Mouse (Mus musculus): Measurements from ENCODE around the gene Zfhx3.

Zfhx3 gene

DNA sequence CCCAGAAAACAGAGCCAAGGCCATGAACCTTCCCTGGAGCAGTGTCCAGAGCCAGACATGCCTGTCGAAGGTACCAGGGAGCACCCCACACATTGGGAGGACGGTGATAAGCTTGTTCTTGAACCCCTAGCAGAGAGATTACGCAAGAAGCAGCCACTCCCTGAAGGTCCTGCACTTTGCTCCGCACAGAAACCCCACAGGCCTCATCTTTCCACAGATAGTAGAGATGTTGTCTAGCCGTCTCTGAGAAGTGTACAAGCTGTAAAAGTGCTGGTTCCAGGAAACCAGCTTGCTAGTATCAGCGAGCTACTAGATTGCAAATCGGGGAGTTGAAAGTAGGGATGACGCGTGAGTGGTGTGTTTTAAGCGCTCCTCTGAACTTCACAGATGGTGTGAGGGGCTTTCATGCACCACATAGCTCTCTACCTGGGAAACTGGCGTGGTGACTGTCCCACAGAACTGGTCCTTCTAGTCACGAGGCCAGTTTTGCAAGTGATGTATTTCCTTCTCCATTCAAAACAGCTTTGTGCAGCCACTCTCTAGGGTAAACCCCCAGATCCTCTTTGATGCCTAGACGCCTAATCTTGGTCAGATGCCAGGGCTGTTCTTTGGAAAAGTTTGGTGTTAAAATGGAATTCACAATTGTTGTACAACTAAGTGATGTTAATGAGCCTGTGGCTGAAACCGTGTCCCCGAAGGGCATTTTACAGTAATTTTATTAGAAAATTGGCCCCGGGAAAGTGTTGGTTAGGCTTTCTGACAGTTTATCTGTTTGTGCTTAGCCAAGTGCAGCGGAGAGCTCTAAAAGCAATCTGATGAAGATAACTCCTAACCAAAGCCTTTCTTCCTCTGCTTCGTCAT, 993.6 kb downstream of the Zfhx3 start:
- DNase-seq (ENCODE audit: low spot score): no peak

DNA sequence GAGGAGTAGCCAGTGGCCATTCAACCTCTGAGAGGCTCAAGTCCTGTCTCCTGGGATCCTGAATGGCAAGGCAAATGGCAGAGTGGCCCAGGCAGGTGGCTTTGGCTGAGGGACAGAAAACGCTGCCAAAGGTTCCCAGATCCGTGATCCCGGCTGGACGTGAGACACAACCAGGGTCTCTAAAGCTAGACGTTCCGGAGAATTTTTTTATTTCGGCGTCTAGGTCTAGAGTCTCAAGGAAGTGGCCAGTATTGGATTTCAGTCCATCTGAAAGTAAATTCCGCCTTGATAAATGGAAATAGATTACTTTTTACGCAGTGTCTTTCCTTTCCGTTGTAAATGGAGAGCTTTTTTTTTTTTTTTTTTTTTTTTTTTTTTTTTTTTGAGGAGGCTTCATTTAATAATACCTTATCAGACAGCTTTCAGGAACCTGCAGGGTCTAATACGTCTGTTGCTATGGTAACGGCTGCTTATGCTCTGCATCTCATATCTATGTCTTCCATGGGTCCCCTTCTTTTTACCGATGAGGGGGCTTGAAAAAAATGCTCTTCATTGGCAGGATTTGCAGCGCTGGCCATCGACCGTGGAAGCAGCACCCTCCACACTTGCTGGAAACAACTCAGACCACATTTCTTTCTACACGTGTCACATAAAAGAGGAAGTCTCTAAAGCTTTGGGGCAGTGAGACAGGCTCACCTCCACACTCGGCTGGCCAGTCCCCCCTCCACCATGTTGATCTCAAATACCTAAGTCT, 994.4 kb downstream of the Zfhx3 start:
- DNase-seq (ENCODE audit: low spot score): no peak

DNA sequence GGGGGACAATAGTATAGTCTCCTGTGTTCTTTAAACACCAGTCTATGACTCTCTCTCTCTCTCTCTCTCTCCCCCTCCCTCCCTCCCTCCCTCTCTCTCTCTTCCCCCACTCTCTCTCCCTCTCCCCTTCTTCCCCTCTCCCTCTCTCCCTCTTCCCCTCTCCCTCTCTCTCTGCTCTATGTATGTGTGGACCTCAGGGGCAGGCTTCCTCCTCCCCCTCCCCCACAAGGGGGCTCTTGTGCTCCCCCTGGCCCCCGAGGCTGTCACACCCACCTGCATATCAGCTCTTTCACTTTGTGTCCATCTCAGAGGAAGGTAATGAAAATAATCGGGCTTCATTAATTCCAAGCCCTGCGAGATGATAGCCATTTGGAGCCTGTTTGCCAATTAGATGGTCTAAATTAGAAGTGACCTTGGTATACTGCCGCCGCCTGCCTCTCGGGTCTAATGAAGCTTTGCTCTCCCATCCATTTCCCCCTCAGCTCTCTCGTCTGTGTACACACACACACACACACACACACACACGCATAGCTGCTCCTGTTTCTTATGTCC, 995.5 kb downstream of the Zfhx3 start:
- no peak for DNase-seq (ENCODE audit: low spot score)

DNA sequence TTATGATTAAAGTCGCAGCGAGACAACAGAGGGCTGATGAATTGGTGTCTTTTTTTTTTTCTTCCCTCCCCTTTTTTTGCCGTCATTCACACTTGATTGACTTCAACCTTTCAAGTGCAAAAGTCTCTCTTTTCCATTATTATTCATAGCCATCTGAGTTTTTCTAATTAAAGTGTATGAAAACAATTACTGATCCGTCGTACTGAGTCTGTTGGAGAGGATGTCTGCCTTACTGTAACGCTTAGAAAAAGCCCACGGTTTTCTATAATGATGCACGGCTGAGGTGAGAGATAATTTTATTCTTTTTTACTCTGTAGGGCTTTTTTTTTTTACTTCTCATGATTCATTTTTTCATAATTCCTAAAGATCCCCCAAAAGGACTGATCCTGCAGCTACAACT, 1000.2 kb downstream of the Zfhx3 start:
- no peak for DNase-seq (ENCODE audit: low spot score)

DNA sequence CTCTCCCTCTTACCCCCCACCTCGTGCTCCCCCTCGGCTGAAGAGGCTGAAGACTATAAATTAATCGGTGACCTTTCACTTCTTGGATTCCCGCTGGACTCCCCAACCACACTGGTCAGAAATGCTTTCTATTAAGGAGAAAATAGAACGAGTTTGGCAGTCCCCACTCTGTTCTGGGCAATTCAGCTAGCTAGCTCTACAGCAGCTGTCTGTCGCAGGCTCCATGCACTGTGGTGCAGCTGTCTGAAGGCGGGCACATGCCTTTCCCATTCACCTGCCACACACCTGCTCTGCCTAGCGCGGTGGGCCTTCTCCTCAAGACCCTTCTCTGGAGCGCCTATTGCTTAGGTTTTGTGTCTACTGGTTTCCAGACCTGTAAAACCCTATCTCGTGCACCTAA, 1000.7 kb downstream of the Zfhx3 start:
- no peak for DNase-seq (ENCODE audit: low spot score)

DNA sequence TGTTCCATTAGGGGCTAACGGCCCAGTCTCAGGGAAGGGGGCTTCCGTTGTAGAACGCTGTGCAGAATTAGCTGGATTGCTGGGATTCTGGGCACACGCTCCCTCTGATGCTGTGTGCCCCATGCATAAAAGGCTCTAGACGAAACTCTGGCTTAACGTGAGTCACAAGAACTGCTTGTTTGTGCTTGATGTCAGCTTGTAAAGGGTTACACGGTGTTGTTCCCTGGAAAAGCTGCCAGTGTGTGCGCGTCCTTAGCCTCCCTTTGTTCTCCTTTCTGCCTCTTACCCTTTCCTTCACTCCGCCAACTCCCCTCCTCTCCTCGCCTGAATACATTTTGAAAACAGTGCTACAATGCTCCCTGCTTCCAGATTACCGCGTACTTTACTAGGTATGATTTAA, 1001.9 kb downstream of the Zfhx3 start:
- DNase-seq (ENCODE audit: low spot score): peak; percentile 18

DNA sequence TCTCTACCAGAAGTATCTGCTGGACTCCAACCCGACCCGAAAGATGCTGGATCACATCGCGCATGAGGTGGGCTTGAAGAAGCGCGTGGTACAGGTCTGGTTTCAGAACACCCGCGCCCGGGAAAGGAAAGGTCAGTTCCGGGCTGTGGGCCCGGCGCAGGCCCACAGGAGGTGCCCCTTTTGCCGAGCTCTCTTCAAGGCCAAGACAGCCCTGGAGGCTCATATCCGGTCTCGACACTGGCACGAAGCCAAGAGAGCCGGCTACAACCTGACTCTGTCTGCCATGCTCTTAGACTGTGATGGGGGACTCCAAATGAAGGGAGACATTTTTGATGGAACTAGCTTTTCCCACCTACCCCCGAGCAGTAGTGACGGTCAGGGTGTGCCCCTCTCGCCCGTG, 1007.9 kb downstream of the Zfhx3 start:
- no peak for DNase-seq (ENCODE audit: low spot score)

DNA sequence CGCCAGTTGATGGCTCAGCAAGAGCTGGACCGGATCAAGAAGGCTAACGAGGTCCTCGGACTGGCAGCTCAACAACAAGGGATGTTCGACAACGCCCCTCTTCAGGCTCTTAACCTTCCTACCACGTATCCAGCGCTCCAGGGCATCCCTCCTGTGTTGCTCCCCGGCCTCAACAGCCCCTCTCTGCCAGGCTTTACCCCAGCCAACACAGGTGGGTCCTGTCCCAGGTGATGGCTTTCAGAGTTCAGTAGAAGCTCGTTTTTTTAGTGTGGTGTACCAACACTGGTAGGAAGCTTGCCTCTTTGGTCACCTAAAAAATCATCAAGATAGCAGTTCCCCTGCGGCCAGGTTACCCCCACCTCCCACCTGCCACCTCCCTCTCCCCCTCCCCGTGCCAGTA, 1009.1 kb downstream of the Zfhx3 start:
- DNase-seq (ENCODE audit: low spot score): no peak

DNA sequence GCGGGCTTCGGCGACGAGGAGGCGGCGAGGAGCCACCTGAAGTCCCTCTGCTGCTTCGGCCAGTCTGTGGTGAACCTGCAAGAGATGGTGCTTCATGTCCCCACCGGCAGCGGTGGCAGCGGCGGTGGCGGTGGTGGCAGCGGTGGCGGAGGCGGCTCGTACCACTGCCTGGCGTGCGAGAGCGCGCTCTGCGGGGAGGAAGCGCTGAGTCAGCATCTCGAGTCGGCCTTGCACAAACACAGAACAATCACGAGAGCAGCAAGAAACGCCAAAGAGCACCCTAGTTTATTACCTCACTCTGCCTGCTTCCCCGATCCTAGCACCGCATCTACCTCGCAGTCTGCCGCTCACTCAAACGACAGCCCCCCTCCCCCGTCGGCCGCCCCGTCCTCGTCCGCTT, 1014.0 kb downstream of the Zfhx3 start:
- DNase-seq (ENCODE audit: low spot score): peak; percentile 39

DNA sequence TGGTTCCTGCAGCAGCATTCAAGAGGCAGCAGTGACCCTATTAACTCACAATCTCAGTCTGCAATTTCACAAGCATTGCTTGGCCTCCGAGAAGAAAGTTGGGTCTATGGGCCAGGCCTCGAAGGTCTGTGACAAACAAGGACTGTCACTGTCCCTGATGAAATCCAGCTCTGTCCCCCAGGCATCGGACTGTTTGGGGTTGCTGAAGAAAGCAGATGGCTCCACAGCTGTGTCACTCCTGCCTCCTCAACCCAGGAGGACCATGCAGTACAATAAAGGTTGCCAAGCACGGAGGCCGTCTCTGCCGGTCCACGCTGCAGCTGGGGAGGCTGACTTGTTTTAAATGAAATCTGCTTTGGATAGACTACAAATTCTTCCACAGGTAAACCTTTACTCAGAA, 1020.1 kb downstream of the Zfhx3 start:
- peak; percentile 13 for DNase-seq (ENCODE audit: low spot score)

DNA sequence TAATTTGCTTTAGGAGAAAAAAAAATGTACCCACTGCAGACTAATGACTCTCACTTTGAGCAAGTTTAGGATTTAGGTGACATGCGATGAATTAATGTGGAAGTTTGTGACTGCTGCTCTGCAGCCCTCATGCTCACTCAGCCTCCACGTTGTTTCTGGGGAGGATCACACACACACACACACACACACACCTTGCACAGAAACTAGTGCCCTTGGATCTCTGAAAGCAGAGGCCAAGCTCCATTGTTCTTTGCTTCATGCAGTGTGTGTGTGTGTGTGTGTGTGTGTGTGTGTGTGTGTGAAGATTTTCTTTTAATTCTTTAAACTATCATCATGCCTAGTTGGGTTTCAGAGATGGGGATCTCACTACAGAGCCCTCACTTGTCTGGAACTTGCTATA, 1020.7 kb downstream of the Zfhx3 start:
- no peak for DNase-seq (ENCODE audit: low spot score)

DNA sequence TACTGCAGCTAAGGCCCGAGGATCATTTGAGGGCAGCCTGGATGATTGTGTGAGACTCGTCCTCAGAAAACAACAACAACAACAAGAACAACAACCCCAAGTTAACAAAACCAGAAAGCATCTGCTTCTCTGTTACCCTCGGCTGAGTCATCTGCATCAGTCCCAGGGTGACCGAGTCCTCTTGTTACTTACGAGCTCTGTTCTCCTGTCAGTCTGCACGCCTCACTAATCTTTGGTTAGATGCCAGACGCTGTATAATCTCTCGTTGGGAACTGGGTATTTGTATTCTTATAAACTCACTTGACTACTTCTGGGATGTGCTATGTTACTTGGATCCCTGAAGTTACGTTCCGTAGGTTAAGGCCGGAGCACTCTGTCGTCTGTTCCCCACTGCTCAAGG, 1023.6 kb downstream of the Zfhx3 start:
- no peak for DNase-seq (ENCODE audit: low spot score)

DNA sequence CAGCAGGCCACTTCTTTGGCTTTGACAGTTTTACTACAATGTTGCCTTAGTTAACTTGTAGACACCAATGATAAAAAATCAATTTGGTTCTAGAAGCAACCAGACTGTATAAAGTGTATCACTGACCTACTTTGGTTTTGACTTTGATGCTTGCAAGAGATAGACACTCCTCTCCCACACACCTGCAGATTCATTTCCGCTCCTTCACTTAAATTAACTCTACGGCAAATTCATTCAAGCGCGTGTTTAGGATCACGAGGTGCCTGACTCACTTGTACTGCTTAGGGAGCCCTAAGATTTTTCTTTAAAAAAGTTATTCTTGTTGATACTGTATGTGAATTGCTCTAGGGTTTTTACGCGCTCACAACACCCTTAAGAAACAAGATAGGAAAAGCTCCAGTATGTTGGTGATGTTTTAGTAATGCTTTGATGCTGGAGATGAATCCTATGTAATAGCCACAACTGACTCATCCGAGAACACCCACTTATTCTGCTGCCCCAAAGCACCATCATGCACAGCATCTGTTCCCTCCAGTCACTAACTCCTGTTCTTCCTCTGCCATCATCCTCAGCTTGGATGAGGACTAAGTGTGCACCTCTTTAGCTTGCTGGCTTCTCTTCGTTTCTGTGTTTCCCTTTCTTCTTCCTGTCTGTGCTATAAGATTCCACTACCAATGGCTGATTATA, 1031.3 kb downstream of the Zfhx3 start:
- DNase-seq (ENCODE audit: low spot score): no peak

DNA sequence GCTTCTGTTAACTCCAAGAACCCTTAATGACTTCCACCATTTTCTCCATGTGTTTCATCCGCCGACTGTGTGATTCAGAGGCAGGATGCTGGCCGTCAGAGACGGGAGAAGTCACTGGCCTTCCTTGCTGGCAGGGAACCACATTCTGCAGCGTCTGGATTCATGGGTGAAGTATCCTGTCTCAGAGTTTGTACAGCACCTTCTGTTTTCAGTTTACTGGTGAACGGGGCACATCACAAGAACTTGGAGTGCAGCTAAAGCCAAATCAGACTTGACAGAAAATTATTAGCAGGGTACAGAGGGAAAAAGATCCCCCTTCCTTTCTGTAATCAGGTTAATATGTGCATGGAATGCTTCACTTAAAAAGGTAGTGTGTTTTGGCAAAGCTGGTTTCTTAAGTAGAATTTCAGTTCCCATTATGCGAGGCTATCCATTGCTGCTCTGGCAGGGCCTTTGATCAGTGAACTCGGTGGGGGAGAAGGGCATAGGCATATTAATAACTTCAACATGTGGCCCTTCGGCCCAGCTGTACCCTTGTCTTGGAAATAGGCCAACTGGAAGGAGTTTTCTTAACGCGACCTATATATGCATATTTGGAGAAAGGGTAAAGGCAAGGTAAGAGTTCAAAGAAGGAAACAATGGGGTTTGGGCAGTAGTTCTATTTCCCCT, 1035.4 kb downstream of the Zfhx3 start:
- DNase-seq (ENCODE audit: low spot score): peak; percentile 56

DNA sequence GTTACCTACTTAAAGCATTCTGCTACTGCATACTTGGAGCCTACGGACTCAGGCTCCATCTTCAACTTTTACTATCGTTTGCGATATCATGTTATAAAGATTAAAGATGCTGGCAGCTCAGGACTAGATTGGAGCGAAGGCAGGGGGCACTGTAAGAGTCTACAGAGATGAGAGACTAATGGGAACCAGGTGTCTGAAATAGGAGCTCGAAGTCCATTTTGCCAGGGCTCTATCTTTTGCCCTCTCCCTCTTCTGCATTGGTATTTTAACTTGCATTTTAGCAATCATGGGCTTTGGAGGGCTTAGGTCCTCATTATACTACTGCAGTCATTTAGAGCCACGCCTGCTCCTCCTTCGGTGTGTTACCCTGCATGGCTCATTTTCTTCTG, 1035.9 kb downstream of the Zfhx3 start:
- peak; percentile 62 for DNase-seq (ENCODE audit: low spot score)

DNA sequence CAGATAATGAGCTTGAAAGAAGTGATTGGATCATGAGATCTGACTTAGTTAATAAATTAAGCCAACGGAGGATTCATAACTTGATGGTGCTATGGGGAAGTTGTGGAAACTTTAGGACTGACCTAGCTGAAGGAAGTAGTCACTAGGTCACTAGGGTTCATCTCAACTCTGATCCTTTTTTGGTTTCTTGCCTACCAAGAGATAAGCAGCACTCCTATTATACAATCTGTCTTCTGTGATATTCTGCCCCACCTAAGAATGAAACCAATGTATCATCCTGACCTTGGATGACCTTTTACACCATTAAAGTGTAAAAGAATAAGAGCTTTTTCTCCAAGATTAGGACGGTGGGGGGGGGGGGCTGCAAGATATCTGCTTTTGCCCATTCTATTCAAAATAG, 1042.5 kb downstream of the Zfhx3 start:
- DNase-seq (ENCODE audit: low spot score): no peak

DNA sequence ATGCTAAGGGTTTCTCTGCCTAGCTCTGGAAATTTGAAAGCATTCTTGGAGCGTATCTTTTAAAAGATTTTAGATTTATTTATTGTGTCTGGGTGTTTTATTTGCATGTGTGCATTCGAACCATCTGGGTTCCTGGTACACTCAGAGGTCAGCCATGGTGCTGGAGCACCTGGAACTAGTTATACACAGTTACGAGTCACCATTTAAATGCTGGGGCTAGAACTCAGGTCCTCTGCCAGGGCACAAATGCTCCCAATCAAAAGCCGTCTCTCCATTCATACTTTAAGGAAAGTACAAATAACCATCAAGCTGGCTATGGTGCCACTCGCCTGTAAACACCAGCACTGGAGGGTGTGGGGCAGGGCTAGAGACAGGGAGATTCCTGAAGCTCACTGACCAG, 1047.4 kb downstream of the Zfhx3 start:
- no peak for DNase-seq (ENCODE audit: low spot score)

DNA sequence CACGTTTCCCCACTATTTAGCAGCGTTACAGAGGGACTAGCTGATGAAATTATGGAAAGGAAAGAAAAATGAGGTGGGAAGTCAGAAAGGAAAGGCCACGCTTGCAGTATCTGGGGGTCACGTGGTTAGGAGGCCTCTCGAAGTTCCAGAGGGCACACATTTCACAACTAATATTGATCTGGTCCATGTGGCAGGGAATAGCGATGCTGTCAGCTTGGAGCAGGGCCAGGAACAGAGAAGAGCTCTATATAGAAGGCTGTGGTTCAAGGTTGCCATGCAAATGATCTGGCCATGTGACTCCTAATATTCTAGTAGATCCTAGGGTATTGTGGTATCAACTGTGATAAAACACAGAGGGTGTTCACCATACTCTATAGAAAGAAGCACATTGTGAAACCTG, 1048.1 kb downstream of the Zfhx3 start:
- no peak for DNase-seq (ENCODE audit: low spot score)

DNA sequence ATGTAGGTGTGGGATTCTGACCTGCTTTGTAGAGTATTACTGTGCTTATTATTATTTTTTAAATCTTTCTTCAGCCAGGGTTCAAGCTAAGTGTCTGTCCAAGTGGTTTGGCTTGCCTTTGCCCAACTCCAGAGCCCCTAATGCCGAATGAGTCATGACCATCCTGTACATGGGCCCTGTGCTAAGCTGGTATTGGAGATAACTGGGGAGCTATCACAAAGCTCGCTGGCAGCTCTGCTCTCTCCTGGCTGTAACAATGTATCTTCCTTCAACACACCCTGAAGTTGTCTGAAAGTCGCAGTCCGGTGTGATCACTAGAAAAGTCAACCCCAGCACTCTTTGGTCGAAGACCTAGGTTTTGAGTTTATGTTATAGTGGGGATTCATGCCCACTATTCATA, 1049.0 kb downstream of the Zfhx3 start:
- no peak for DNase-seq (ENCODE audit: low spot score)

DNA sequence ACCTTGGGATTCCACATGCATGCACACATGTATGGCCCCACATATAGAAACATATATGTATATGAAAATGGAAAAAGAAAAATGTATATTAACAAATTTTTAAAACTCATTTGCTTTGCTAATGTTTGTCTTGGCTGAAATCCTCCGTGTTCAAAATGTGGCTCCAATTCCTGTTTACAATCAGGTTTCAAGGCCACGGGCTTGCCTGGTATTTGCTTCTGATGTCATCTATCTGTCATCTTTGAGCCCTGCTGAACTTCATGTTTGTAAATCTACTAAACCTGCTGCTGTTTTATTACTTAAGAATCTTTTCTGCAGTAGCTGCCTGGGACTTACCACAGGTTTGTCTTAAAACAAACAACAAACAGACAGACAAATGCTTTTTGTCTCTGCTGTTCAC, 1051.3 kb downstream of the Zfhx3 start:
- DNase-seq (ENCODE audit: low spot score): no peak

DNA sequence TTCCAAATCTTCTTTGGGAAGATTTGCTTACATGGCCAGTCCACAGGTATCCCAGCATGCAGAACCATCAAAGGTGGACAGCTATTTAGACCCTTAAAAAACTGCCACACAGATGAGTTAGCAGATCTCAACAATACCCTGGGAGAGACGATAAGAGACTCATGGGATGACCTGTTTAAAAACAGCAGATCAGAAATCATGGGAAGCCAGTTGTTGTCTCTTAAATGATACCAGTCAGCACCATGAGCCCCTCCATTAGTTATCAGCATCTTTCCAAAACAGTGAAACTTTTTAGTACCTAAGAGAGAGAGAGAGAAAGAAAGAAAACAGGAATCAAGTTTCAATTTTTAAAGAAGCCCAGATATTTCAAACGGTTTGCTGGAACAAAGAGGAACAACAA, 1051.7 kb downstream of the Zfhx3 start:
- DNase-seq (ENCODE audit: low spot score): no peak

DNA sequence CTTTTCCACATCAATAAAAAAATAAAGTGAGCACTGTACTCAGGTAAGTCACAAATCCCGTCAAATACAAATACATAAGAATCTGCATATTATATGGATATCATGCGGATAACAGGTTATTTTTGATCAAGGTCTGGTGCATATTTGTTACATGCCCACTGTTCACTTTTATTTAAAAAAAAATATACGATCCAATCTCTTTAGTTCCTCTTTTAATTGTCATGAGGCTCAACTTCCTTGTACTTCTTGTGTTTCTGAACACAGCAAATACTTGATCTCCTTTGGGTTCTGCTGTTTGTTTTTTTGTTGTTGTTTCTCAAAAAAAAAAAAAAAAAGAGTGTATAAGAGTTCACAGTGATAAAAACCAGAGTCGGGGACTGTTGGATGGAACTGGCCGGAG, 1052.4 kb downstream of the Zfhx3 start:
- no peak for DNase-seq (ENCODE audit: low spot score)

Measured in embryo, embryonic 10 days (tissue).